Mouse (Mus musculus): ENCODE measurements around the gene Tuba1a. TPM values are rescaled to one million over a fixed set of nuclear protein-coding genes. Genes with fewer than 3 reads are reported as not detected.
"Not testable (repeated sequence)": the region's sequence is repeated elsewhere in the genome, so short reads cannot be mapped to it uniquely, and the experiment has no call there.

The Tuba1a gene
- polyA plus RNA-seq, 1 experiment: 131 TPM

- no peaks in the 10 kb centered on the region for H3K36me3 ChIP-seq (ENCODE audit: control insufficient read depth, insufficient read depth, low read length)
- H3K4me3 ChIP-seq (ENCODE audit: insufficient read depth, low read depth, low read length): no peak overlapping the region
- no peak for TF ChIP-seq POLR2A (IDR thresholded peaks at IDR 0.05; ENCODE audit: low read depth, low read length)
- TF ChIP-seq CTCF (conservative IDR thresholded peaks at IDR 0.05; ENCODE audit: insufficient read depth, insufficient read length, low read depth, low read length): no peak
- H3K4me1 ChIP-seq (ENCODE audit: control insufficient read depth, insufficient read depth, low read length): no peaks in the 10 kb centered on the region
- no peak for DNase-seq
- H3K27ac ChIP-seq (ENCODE audit: insufficient read depth, low read depth, low read length): no peak overlapping the region
- no peaks in the 10 kb centered on the region for H3K27me3 ChIP-seq (replicated peaks; ENCODE audit: control insufficient read depth, insufficient read depth, low read length)
- 86% methylated on average over 4 of the region's 4 CpGs for WGBS
Measured at GRCm38 (mm10) chr15:98942081-98942480, 11.4 kb downstream of the Tuba1a start.

- Histone ChIP-seq H3K4me1 (ENCODE audit: control insufficient read depth, insufficient read depth, low read length) (no peaks in the 10 kb centered on the region), H3K36me3 (ENCODE audit: control insufficient read depth, insufficient read depth, low read length) (no peaks in the 10 kb centered on the region), H3K27me3 (replicated peaks; ENCODE audit: control insufficient read depth, insufficient read depth, low read length) (no peaks in the 10 kb centered on the region), H3K27ac (ENCODE audit: insufficient read depth, low read depth, low read length) (no peak overlapping the region), H3K4me3 (ENCODE audit: insufficient read depth, low read depth, low read length) (no peak overlapping the region)
- DNase-seq: no peak
- TF ChIP-seq POLR2A (IDR thresholded peaks at IDR 0.05; ENCODE audit: low read depth, low read length): no peak
- TF ChIP-seq CTCF (conservative IDR thresholded peaks at IDR 0.05; ENCODE audit: insufficient read depth, insufficient read length, low read depth, low read length): no peak
- WGBS: 69% methylated on average over 2 of the region's 2 CpGs
Measured at GRCm38 (mm10) chr15:98941539-98941938, 12.0 kb downstream of the Tuba1a start.

GRCm38 (mm10) chr15:98940816-98941215 lies 12.7 kb downstream of the Tuba1a start:
- no peak for DNase-seq
- H3K4me1 ChIP-seq (ENCODE audit: control insufficient read depth, insufficient read depth, low read length): no peaks in the 10 kb centered on the region
- H3K27ac ChIP-seq (ENCODE audit: insufficient read depth, low read depth, low read length): no peak overlapping the region
- 82% methylated on average over 10 of the region's 10 CpGs for WGBS
- H3K36me3 ChIP-seq (ENCODE audit: control insufficient read depth, insufficient read depth, low read length): no peaks in the 10 kb centered on the region
- no peak overlapping the region for H3K4me3 ChIP-seq (ENCODE audit: insufficient read depth, low read depth, low read length)
- H3K27me3 ChIP-seq (replicated peaks; ENCODE audit: control insufficient read depth, insufficient read depth, low read length): no peaks in the 10 kb centered on the region
- TF ChIP-seq POLR2A (IDR thresholded peaks at IDR 0.05; ENCODE audit: low read depth, low read length): no peak
- TF ChIP-seq CTCF (conservative IDR thresholded peaks at IDR 0.05; ENCODE audit: insufficient read depth, insufficient read length, low read depth, low read length): no peak

- peak; percentile 95 for DNase-seq
- Histone ChIP-seq H3K27ac (ENCODE audit: insufficient read depth, low read depth, low read length) (peak within 1 kb of the TSS; percentile 94), H3K4me3 (ENCODE audit: insufficient read depth, low read depth, low read length) (peak within 1 kb of the TSS; percentile 99), H3K36me3 (ENCODE audit: control insufficient read depth, insufficient read depth, low read length) (no peaks in the 10 kb centered on the region; the same call in 1 of the 2 replicates), H3K27me3 (replicated peaks; ENCODE audit: control insufficient read depth, insufficient read depth, low read length) (no peaks in the 10 kb centered on the region), H3K4me1 (ENCODE audit: control insufficient read depth, insufficient read depth, low read length) (peaks cover 6% of the 10 kb centered on the region; the same call in 1 of the 2 replicates)
- WGBS: under 1% methylated on average over 51 of the region's 58 CpGs
- TF ChIP-seq POLR2A (IDR thresholded peaks at IDR 0.05; ENCODE audit: low read depth, low read length) (peak; percentile 45), CTCF (conservative IDR thresholded peaks at IDR 0.05; ENCODE audit: insufficient read depth, insufficient read length, low read depth, low read length) (no peak)
Measured at GRCm38 (mm10) chr15:98934217-98934839, 19.2 kb downstream of the Tuba1a start, which contains the start of gene Tuba1b. Gene Tuba1b, minus strand, starts transcription at chr15:98934565.

GRCm38 (mm10) chr15:98933833-98934216 lies 19.7 kb downstream of the Tuba1a start:
- no peak for TF ChIP-seq CTCF (conservative IDR thresholded peaks at IDR 0.05; ENCODE audit: insufficient read depth, insufficient read length, low read depth, low read length)
- WGBS: under 1% methylated on average over 35 of the region's 35 CpGs
- DNase-seq: peak; percentile 98
- H3K4me3 ChIP-seq (ENCODE audit: insufficient read depth, low read depth, low read length): peak overlapping the region; percentile 86
- no peaks in the 10 kb centered on the region for H3K27me3 ChIP-seq (replicated peaks; ENCODE audit: control insufficient read depth, insufficient read depth, low read length)
- peak overlapping the region; percentile 94 for H3K27ac ChIP-seq (ENCODE audit: insufficient read depth, low read depth, low read length)
- peaks cover 7% of the 10 kb centered on the region; the same call in 1 of the 2 replicates for H3K4me1 ChIP-seq (ENCODE audit: control insufficient read depth, insufficient read depth, low read length)
- no peaks in the 10 kb centered on the region; the same call in 1 of the 2 replicates for H3K36me3 ChIP-seq (ENCODE audit: control insufficient read depth, insufficient read depth, low read length)

- H3K4me1 ChIP-seq (ENCODE audit: control insufficient read depth, insufficient read depth, low read length); H3K27ac ChIP-seq (ENCODE audit: insufficient read depth, low read depth, low read length); H3K27me3 ChIP-seq (replicated peaks; ENCODE audit: control insufficient read depth, insufficient read depth, low read length); H3K36me3 ChIP-seq (ENCODE audit: control insufficient read depth, insufficient read depth, low read length): not testable (repeated sequence)
- H3K4me3 ChIP-seq (ENCODE audit: insufficient read depth, low read depth, low read length): peak overlapping the region; percentile 86
- DNase-seq: peak; percentile 29
- under 1% methylated on average over 8 of the region's 9 CpGs for WGBS
Measured at GRCm38 (mm10) chr15:98933004-98933671, 20.4 kb downstream of the Tuba1a start.

- Histone ChIP-seq H3K27ac (ENCODE audit: insufficient read depth, low read depth, low read length) (no peak overlapping the region), H3K4me3 (ENCODE audit: insufficient read depth, low read depth, low read length) (no peak overlapping the region), H3K36me3 (ENCODE audit: control insufficient read depth, insufficient read depth, low read length) (no peaks in the 10 kb centered on the region; the same call in 1 of the 2 replicates), H3K27me3 (replicated peaks; ENCODE audit: control insufficient read depth, insufficient read depth, low read length) (no peaks in the 10 kb centered on the region), H3K4me1 (ENCODE audit: control insufficient read depth, insufficient read depth, low read length) (peaks cover 9% of the 10 kb centered on the region; the same call in 1 of the 2 replicates)
- 78% methylated on average over 3 of the region's 3 CpGs for WGBS
- DNase-seq: no peak
- TF ChIP-seq CTCF (conservative IDR thresholded peaks at IDR 0.05; ENCODE audit: insufficient read depth, insufficient read length, low read depth, low read length) (no peak), POLR2A (IDR thresholded peaks at IDR 0.05; ENCODE audit: low read depth, low read length) (no peak)
Measured at GRCm38 (mm10) chr15:98930998-98931397, 22.5 kb downstream of the Tuba1a start.
